Mouse (Mus musculus): ENCODE data around the gene Dync1li1.
A peak's percentile ranks its signal among the peaks of the same experiment; 100 is the strongest.
"Not testable (repeated sequence)": the region's sequence is repeated elsewhere in the genome, so short reads cannot be mapped to it uniquely, and the experiment has no call there.

Dync1li1 gene

GRCm38 (mm10) chr9:114688252-114688952, at the start of gene Dync1li1:
Gene Dync1li1 (plus strand): TSS chr9:114688790.
- peak; percentile 97 for DNase-seq (ENCODE audit: low spot score in 2 of 2)

- no peak for DNase-seq (ENCODE audit: low spot score in 2 of 2)
Measured at GRCm38 (mm10) chr9:114639186-114639748, 49.3 kb upstream of the Dync1li1 start.

GRCm38 (mm10) chr9:114639839-114640646, 48.5 kb upstream of the Dync1li1 start, which contains the start of gene Cnot10:
Gene Cnot10 (minus strand): TSS chr9:114640184.
- DNase-seq (ENCODE audit: low spot score in 2 of 2), result peak; percentile 96

- DNase-seq (ENCODE audit: low spot score in 2 of 2), result peak; percentile 82 to 85
Measured at GRCm38 (mm10) chr9:114646556-114647505, 41.8 kb upstream of the Dync1li1 start.

GRCm38 (mm10) chr9:114647506-114648432, 40.8 kb upstream of the Dync1li1 start:
- no peak for DNase-seq (ENCODE audit: low spot score in 2 of 2)

GRCm38 (mm10) chr9:114648472-114648871, 40.1 kb upstream of the Dync1li1 start:
- DNase-seq (ENCODE audit: low spot score in 2 of 2), result not testable (repeated sequence)

GRCm38 (mm10) chr9:114649371-114649770, 39.2 kb upstream of the Dync1li1 start:
- DNase-seq (ENCODE audit: low spot score in 2 of 2), result no peak

GRCm38 (mm10) chr9:114650938-114651634, 37.5 kb upstream of the Dync1li1 start:
- no peak for DNase-seq (ENCODE audit: low spot score in 2 of 2)

GRCm38 (mm10) chr9:114655356-114655755, 33.2 kb upstream of the Dync1li1 start:
- no peak for DNase-seq (ENCODE audit: low spot score in 2 of 2)

- DNase-seq (ENCODE audit: low spot score in 2 of 2), result no peak
Measured at GRCm38 (mm10) chr9:114656701-114657100, 31.9 kb upstream of the Dync1li1 start.

GRCm38 (mm10) chr9:114660506-114660905, 28.1 kb upstream of the Dync1li1 start:
- DNase-seq (ENCODE audit: low spot score in 2 of 2), result no peak

- no peak for DNase-seq (ENCODE audit: low spot score in 2 of 2)
Measured at GRCm38 (mm10) chr9:114660983-114661382, 27.6 kb upstream of the Dync1li1 start.

GRCm38 (mm10) chr9:114661991-114662390, 26.6 kb upstream of the Dync1li1 start:
- DNase-seq (ENCODE audit: low spot score in 2 of 2), result no peak

GRCm38 (mm10) chr9:114663782-114664181, 24.8 kb upstream of the Dync1li1 start:
- DNase-seq (ENCODE audit: low spot score in 2 of 2), result no peak

GRCm38 (mm10) chr9:114666858-114667257, 21.7 kb upstream of the Dync1li1 start:
- no peak for DNase-seq (ENCODE audit: low spot score in 2 of 2)

- DNase-seq (ENCODE audit: low spot score in 2 of 2), result no peak
Measured at GRCm38 (mm10) chr9:114668047-114668446, 20.5 kb upstream of the Dync1li1 start.

GRCm38 (mm10) chr9:114669011-114669410, 19.6 kb upstream of the Dync1li1 start:
- no peak for DNase-seq (ENCODE audit: low spot score in 2 of 2)

GRCm38 (mm10) chr9:114671946-114672345, 16.6 kb upstream of the Dync1li1 start:
- no peak for DNase-seq (ENCODE audit: low spot score in 2 of 2)

- peak; percentile 51 to 64 for DNase-seq (ENCODE audit: low spot score in 2 of 2)
Measured at GRCm38 (mm10) chr9:114672703-114673561, 15.7 kb upstream of the Dync1li1 start.

Data from right cerebral cortex, adult 2 months (tissue).